Mouse (Mus musculus) kidney, postnatal 4 days (tissue): Measurements from ENCODE around the gene Evpl.
A peak's percentile ranks its signal among the peaks of the same experiment; 100 is the strongest.

Experiments used
- DNase-seq, 2 experiments: peaks; one replicate each; pipeline ENCODE4 v3.0.0; 2021; ENCODE audit warnings: mixed read lengths in 2 of 2

The Evpl gene

GRCm38 (mm10) chr11:116212847-116213246, 25.0 kb downstream of the Evpl start:
- DNase-seq = no peak

GRCm38 (mm10) chr11:116210696-116211095, 27.2 kb downstream of the Evpl start:
- DNase-seq = no peak

GRCm38 (mm10) chr11:116209257-116209656, 28.6 kb downstream of the Evpl start:
- DNase-seq = no peak

- DNase-seq = no peak
These were observed 29.2 kb downstream of the Evpl start for GRCm38 (mm10) chr11:116208660-116209059.

GRCm38 (mm10) chr11:116206678-116207077, 31.2 kb downstream of the Evpl start:
- DNase-seq = no peak

- DNase-seq = no peak
These were observed 34.7 kb downstream of the Evpl start for GRCm38 (mm10) chr11:116203150-116203549.

GRCm38 (mm10) chr11:116201151-116201550, 36.7 kb downstream of the Evpl start:
- no peak for DNase-seq

GRCm38 (mm10) chr11:116198639-116199531, 39.0 kb downstream of the Evpl start, which contains the start of the genes Ten1 and Acox1:
Gene Ten1, plus strand, starts transcription at chr11:116198855.
Gene Acox1, minus strand, starts transcription at chr11:116199045.
- peak; percentile 97 to 98 for DNase-seq

- DNase-seq = no peak
These were observed 39.7 kb downstream of the Evpl start for GRCm38 (mm10) chr11:116198132-116198531.

GRCm38 (mm10) chr11:116197584-116197906, 40.3 kb downstream of the Evpl start:
- DNase-seq = no peak

- DNase-seq = no peak
These were observed 40.9 kb downstream of the Evpl start for GRCm38 (mm10) chr11:116196866-116197583.

- DNase-seq = no peak
These were observed 41.5 kb downstream of the Evpl start for GRCm38 (mm10) chr11:116196336-116196735.

- DNase-seq = peak in 1 of 2 experiments; percentile 12
These were observed 42.6 kb downstream of the Evpl start for GRCm38 (mm10) chr11:116195252-116195651.

- DNase-seq = no peak
These were observed 43.3 kb downstream of the Evpl start for GRCm38 (mm10) chr11:116194619-116195018.

- DNase-seq = no peak
These were observed 50.5 kb downstream of the Evpl start for GRCm38 (mm10) chr11:116187226-116187930.

- no peak for DNase-seq
These were observed 51.5 kb downstream of the Evpl start for GRCm38 (mm10) chr11:116186360-116186759.

- DNase-seq = no peak
These were observed 52.0 kb downstream of the Evpl start for GRCm38 (mm10) chr11:116185836-116186235.

GRCm38 (mm10) chr11:116178411-116179121, 59.3 kb downstream of the Evpl start:
- no peak for DNase-seq

- no peak for DNase-seq
These were observed 61.9 kb downstream of the Evpl start for GRCm38 (mm10) chr11:116176010-116176409.

GRCm38 (mm10) chr11:116174775-116175448, 63.0 kb downstream of the Evpl start:
- DNase-seq = peak; percentile 61 to 80

GRCm38 (mm10) chr11:116171959-116172358, 65.9 kb downstream of the Evpl start:
- DNase-seq = no peak
